11 mouse cellular contexts compared by ENCODE assay signal in genomic region chr19:4230415-4230814, GRCm38 (mm10). TPM values are rescaled to one million over a fixed set of nuclear protein-coding genes. Genes with fewer than 3 reads are reported as not detected.
DNase-seq lines count a peak whose midpoint lies in the region; ATAC-seq lines count a peak whose summit lies in the region.
"Had no signal": no experiment of that assay in that cellular context is flagged by ENCODE, and none has a peak within 500 bp of the region (broad histone marks: within the 10 kb centered on the region; RNA-seq: fewer than 3 reads in every experiment).

No protein-coding gene starts in this region.

- H3K27ac ChIP-seq in kidney, embryonic 15.5 days: peak overlapping the region; percentile 95
- H3K27ac ChIP-seq: embryonic facial prominence, embryonic 12.5 days had no signal

- no peaks in the 10 kb centered on the region for H3K9me3 ChIP-seq in kidney, embryonic 15.5 days (replicated peaks)
- H3K9me3 ChIP-seq: embryonic facial prominence, embryonic 12.5 days had no signal

- no peak for ATAC-seq in kidney, embryonic 15.5 days (replicated peaks; ENCODE audit: low FRiP score)

- no peaks in the 10 kb centered on the region for H3K36me3 ChIP-seq in kidney, embryonic 15.5 days
- H3K36me3 ChIP-seq: embryonic facial prominence, embryonic 12.5 days had no signal

- H3K9ac ChIP-seq in kidney, embryonic 15.5 days: no peak overlapping the region
- H3K9ac ChIP-seq: embryonic facial prominence, embryonic 12.5 days had no signal

- no peaks in the 10 kb centered on the region; the same call in 1 of the 2 replicates for H3K27me3 ChIP-seq in kidney, embryonic 15.5 days

- no peak for DNase-seq in kidney, adult 9 months
- DNase-seq in B cell, adult 2 months: peak; percentile 36 to 43
- DNase-seq in adrenal gland, postnatal 14 days: peak; percentile 76
- DNase-seq in kidney, postnatal 4 days: peak; percentile 24 to 45
- no peak for DNase-seq in urinary bladder, adult 2 months (ENCODE audit: low spot score)
- DNase-seq in layer of hippocampus, postnatal 14 days (ENCODE audit: low spot score in 2 of 2): no peak
- DNase-seq: right cerebral cortex, postnatal 25 days had no signal

- no peak overlapping the region for H3K4me3 ChIP-seq in kidney, embryonic 15.5 days (replicated peaks)

- H3K4me1 ChIP-seq in kidney, embryonic 15.5 days: peaks cover 51% of the 10 kb centered on the region

- no peak overlapping the region for H3K4me2 ChIP-seq in kidney, embryonic 15.5 days

- 40% methylated on average over 8 of the region's 8 CpGs for WGBS in kidney, embryonic 15.5 days

RNA-seq across cellular contexts. Expression of gene Pold4, which starts 1.3 kb away (rescaled TPM):
- polyA plus RNA-seq in kidney, embryonic 15.5 days (2015; fragmentation: Nextera tagmentation; extraction: Ambion mirVana): 23.2 and 27.4 TPM in 2 replicates
- total RNA-seq in adrenal gland, postnatal 14 days (2021): 43.3 and 57.9 TPM in 2 replicates
- 76.4 and 82.1 TPM in 2 replicates for polyA plus RNA-seq in urinary bladder, adult 2 months (2012; rRNA removed)
- total RNA-seq in layer of hippocampus, postnatal 14 days (2021): 10 to 100 TPM; 11.9 to 13.5 TPM

RNA-seq across cellular contexts. Expression of gene AC109138.7, which starts 16.3 kb away (rescaled TPM):
- not detected in 2 replicates for polyA plus RNA-seq in kidney, embryonic 15.5 days (2015; fragmentation: Nextera tagmentation; extraction: Ambion mirVana)
- not detected in 2 replicates for total RNA-seq in adrenal gland, postnatal 14 days (2021)
- polyA plus RNA-seq in urinary bladder, adult 2 months (2012; rRNA removed): not detected in 2 replicates
- not detected for total RNA-seq in layer of hippocampus, postnatal 14 days (2021)
- total RNA-seq: granulocyte monocyte progenitor cell, adult 5-6 weeks; left cerebral cortex, postnatal 14 days had no signal
- polyA plus RNA-seq: embryonic facial prominence, embryonic 12.5 days had no signal

RNA-seq across cellular contexts. Expression of gene Clcf1, which starts 16.4 kb away (rescaled TPM):
- polyA plus RNA-seq in kidney, embryonic 15.5 days (2015; fragmentation: Nextera tagmentation; extraction: Ambion mirVana): 5.1 and 6.8 TPM in 2 replicates
- total RNA-seq in adrenal gland, postnatal 14 days (2021): 10.8 and 16.3 TPM in 2 replicates
- polyA plus RNA-seq in urinary bladder, adult 2 months (2012; rRNA removed): 10.8 and 13.1 TPM in 2 replicates
- total RNA-seq in layer of hippocampus, postnatal 14 days (2021): under 1 TPM; 0.88 to 0.90 TPM

RNA-seq across cellular contexts. Expression of gene Rad9a, which starts 29.0 kb away (rescaled TPM):
- 37.2 and 38.2 TPM in 2 replicates for polyA plus RNA-seq in kidney, embryonic 15.5 days (2015; fragmentation: Nextera tagmentation; extraction: Ambion mirVana)
- total RNA-seq in adrenal gland, postnatal 14 days (2021): 8.2 and 10.7 TPM in 2 replicates
- 19.2 and 23.2 TPM in 2 replicates for polyA plus RNA-seq in urinary bladder, adult 2 months (2012; rRNA removed)
- 1 to 10 TPM; 6.6 to 6.7 TPM for total RNA-seq in layer of hippocampus, postnatal 14 days (2021)

RNA-seq across cellular contexts. Expression of gene Ppp1ca, which starts 38.5 kb away (rescaled TPM):
- 953 and 971 TPM in 2 replicates for polyA plus RNA-seq in kidney, embryonic 15.5 days (2015; fragmentation: Nextera tagmentation; extraction: Ambion mirVana)
- 369 and 402 TPM in 2 replicates for total RNA-seq in adrenal gland, postnatal 14 days (2021)
- polyA plus RNA-seq in urinary bladder, adult 2 months (2012; rRNA removed): 257 and 304 TPM in 2 replicates
- total RNA-seq in layer of hippocampus, postnatal 14 days (2021): 100 to 1,000 TPM; 281 TPM

Comparison
In these comparisons a context has a peak if more than half of its experiments do, and no peak if none do; other contexts are left out.
1. DNase-seq: peak in B cell, adult 2 months (2 of 2), adrenal gland, postnatal 14 days (single experiment) and kidney, postnatal 4 days (2 of 2); none in kidney, adult 9 months (single experiment), urinary bladder, adult 2 months (single experiment) and layer of hippocampus, postnatal 14 days (0 of 2).